Mouse (Mus musculus): ENCODE measurements around the gene Cyp4f13. TPM values are rescaled to one million over a fixed set of nuclear protein-coding genes. Genes with fewer than 3 reads are reported as not detected.
A peak's percentile ranks its signal among the peaks of the same experiment; 100 is the strongest.

Gene Cyp4f13
- total and polyA plus RNA-seq, 3 experiments: 11.9 to 18.6 (median 18.5) TPM

DNA sequence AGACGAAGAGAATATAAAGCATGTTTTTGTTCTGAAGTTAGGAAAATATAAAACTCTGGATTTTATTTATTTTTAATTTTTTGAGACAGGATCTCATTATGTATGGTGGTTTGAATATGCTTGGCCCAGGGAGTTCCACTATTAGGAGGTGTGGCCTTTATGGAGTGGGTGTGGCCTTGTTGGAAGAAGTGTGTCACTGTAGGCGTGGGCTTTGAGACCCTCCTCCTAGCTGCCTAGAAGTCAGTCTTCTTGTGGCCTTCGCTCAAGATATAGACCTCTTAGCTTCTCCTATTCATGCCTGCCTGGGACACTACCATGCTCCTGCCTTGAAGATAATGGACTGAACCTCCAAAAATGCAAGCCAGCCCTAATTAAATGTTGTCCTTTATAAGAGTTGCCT lies 2.9 kb upstream of the Cyp4f13 start:
- Histone ChIP-seq H3K9ac (ENCODE audit: insufficient read depth, low read depth) (no peak overlapping the region), H3K36me3 (replicated peaks in 1 of 2; ENCODE audit: control insufficient read depth in 1 of 2, insufficient read depth in 1 of 2, low read length in 1 of 2) (peaks cover 0 to 3% of the 10 kb centered on the region in 2 experiments), H3K4me2 (ENCODE audit: insufficient read depth, low read depth, poor library complexity, severe bottlenecking) (no peak overlapping the region), H3K9me3 (replicated peaks; ENCODE audit: low read length) (no peaks in the 10 kb centered on the region), H3K27me3 (replicated peaks) (no peaks in the 10 kb centered on the region), H3K4me3 (replicated peaks in 1 of 3; ENCODE audit: low read depth in 2 of 3, low read length in 2 of 3, poor library complexity in 1 of 3) (no peak overlapping the region), H3K4me1 (ENCODE audit: control insufficient read depth in 1 of 2, insufficient read depth in 2 of 2) (peaks cover 9 to 22% of the 10 kb centered on the region in 2 experiments), H3K27ac (ENCODE audit: insufficient read depth, low read depth) (no peak overlapping the region), H3K79me2 (replicated peaks; ENCODE audit: control insufficient read depth, extremely low read depth, insufficient read depth, poor library complexity, severe bottlenecking) (no peaks in the 10 kb centered on the region)
- in situ Hi-C loops (cut with MboI; ENCODE audit: low pct_ligation_motif_present, low pct_unique_long_range_greater_than_20kb, low sequenced_read_pairs): no loop called here
- DNase-seq (ENCODE audit: extremely low read depth): no peak
- dilution Hi-C loops (cut with MboI; ENCODE audit: extremely low pct_ligation_motif_present, extremely low pct_unique_long_range_greater_than_20kb, low sequenced_read_pairs): no loop called here
- TF ChIP-seq SMC3 (IDR thresholded peaks at IDR 0.05; ENCODE audit: low read depth, low read length): no peak
- TF ChIP-seq USF2 (conservative IDR thresholded peaks at IDR 0.05; ENCODE audit: low read depth, low read length): no peak
- TF ChIP-seq RAD21 (IDR thresholded peaks at IDR 0.05; ENCODE audit: low read depth, low read length): no peak
- TF ChIP-seq NELFE (IDR thresholded peaks at IDR 0.05; ENCODE audit: low read depth, low read length): no peak
- TF ChIP-seq KAT2A (IDR thresholded peaks at IDR 0.05; ENCODE audit: insufficient replicate concordance, low read length): no peak
- no peak for TF ChIP-seq ZNF384 (IDR thresholded peaks at IDR 0.05; ENCODE audit: low read depth, low read length)
- no peak for TF ChIP-seq ZC3H11A (IDR thresholded peaks at IDR 0.05; ENCODE audit: low read depth, low read length)
- no peak for TF ChIP-seq BHLHE40 (IDR thresholded peaks at IDR 0.05; ENCODE audit: low read depth, low read length)
- TF ChIP-seq HCFC1 (IDR thresholded peaks at IDR 0.05; ENCODE audit: low read depth, low read length): no peak
- TF ChIP-seq PAX5 (IDR thresholded peaks at IDR 0.05; ENCODE audit: low read length): no peak
- TF ChIP-seq JUN (IDR thresholded peaks at IDR 0.05; ENCODE audit: insufficient read depth, low read depth, low read length): no peak
- no peak for TF ChIP-seq MAZ (IDR thresholded peaks at IDR 0.05; ENCODE audit: low read depth, low read length)
- TF ChIP-seq ZKSCAN1 (IDR thresholded peaks at IDR 0.05; ENCODE audit: borderline replicate concordance, low read depth, low read length): no peak
- TF ChIP-seq CTCF (conservative IDR thresholded peaks at IDR 0.05 in 1 of 2, IDR thresholded peaks at IDR 0.05 in 1 of 2; ENCODE audit: low read depth in 2 of 2, low read length in 2 of 2): no peak
- no peak for TF ChIP-seq MYC (IDR thresholded peaks at IDR 0.05; ENCODE audit: low read depth, low read length)
- no peak for TF ChIP-seq MAX (IDR thresholded peaks at IDR 0.05; ENCODE audit: low read length)
- no peak for TF ChIP-seq CHD1 (IDR thresholded peaks at IDR 0.05; ENCODE audit: low read depth, low read length)
- no peak for TF ChIP-seq EP300 (IDR thresholded peaks at IDR 0.05; ENCODE audit: low read length)
- no peak for TF ChIP-seq POLR2AphosphoS2 (IDR thresholded peaks at IDR 0.05; ENCODE audit: low read depth, low read length)

DNA sequence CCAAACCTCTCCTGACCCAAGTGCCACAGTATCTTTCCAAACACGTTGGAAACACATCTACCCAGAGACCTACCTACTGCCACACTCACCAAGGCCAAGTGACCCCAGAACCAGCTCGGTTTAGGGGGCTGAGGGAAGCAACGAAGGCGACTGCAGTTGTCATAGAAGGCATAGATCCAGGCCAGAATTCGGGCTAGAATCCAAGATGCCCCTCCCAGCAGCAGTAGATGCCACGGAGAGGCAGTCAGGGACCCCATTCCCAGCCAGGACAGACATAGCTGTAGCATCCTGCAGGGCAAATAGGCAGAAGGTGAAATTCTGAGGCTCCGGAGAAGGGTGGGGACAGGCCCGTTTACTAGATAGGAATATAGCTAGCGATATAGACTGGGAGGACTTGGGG lies 486 bp downstream of the Cyp4f13 start:
- no peak for DNase-seq (ENCODE audit: extremely low read depth)
- peaks cover 0 to 14% of the 10 kb centered on the region in 2 experiments for H3K36me3 ChIP-seq (replicated peaks in 1 of 2; ENCODE audit: control insufficient read depth in 1 of 2, insufficient read depth in 1 of 2, low read length in 1 of 2)
- no peaks in the 10 kb centered on the region for H3K9me3 ChIP-seq (replicated peaks; ENCODE audit: low read length)
- peak overlapping the region; percentile 92 for H3K9ac ChIP-seq (ENCODE audit: insufficient read depth, low read depth)
- peak overlapping the region; percentile 78 to 98 (median 80) for H3K4me3 ChIP-seq (replicated peaks in 1 of 3; ENCODE audit: low read depth in 2 of 3, low read length in 2 of 3, poor library complexity in 1 of 3)
- no peaks in the 10 kb centered on the region for H3K79me2 ChIP-seq (replicated peaks; ENCODE audit: control insufficient read depth, extremely low read depth, insufficient read depth, poor library complexity, severe bottlenecking)
- in situ Hi-C loops (cut with MboI; ENCODE audit: low pct_ligation_motif_present, low pct_unique_long_range_greater_than_20kb, low sequenced_read_pairs) (loop anchor here (5.0 kb wide), 1 partner anchor 39 kb away; no protein-coding TSS in a partner anchor), dilution Hi-C loops (cut with MboI; ENCODE audit: extremely low pct_ligation_motif_present, extremely low pct_unique_long_range_greater_than_20kb, low sequenced_read_pairs) (no loop called here)
- peak overlapping the region; percentile 75 for H3K4me2 ChIP-seq (ENCODE audit: insufficient read depth, low read depth, poor library complexity, severe bottlenecking)
- TF ChIP-seq MAFK (IDR thresholded peaks at IDR 0.05; ENCODE audit: insufficient replicate concordance, low read length) (no peak), UBTF (IDR thresholded peaks at IDR 0.05; ENCODE audit: low read depth, low read length) (no peak), RCOR1 (conservative IDR thresholded peaks at IDR 0.05; ENCODE audit: low read depth, low read length) (no peak), ZNF384 (IDR thresholded peaks at IDR 0.05; ENCODE audit: low read depth, low read length) (no peak), E2F4 (IDR thresholded peaks at IDR 0.05; ENCODE audit: insufficient replicate concordance, low read depth, low read length) (no peak), USF2 (conservative IDR thresholded peaks at IDR 0.05; ENCODE audit: low read depth, low read length) (no peak), POLR2A (IDR thresholded peaks at IDR 0.05; ENCODE audit: low read depth, low read length) (no peak), CHD2 (IDR thresholded peaks at IDR 0.05; ENCODE audit: low read length) (no peak), EP300 (IDR thresholded peaks at IDR 0.05; ENCODE audit: low read length) (no peak), HCFC1 (IDR thresholded peaks at IDR 0.05; ENCODE audit: low read depth, low read length) (no peak), USF1 (IDR thresholded peaks at IDR 0.05; ENCODE audit: low read depth, low read length) (no peak), JUND (conservative IDR thresholded peaks at IDR 0.05; ENCODE audit: low read depth, low read length) (no peak), ZC3H11A (IDR thresholded peaks at IDR 0.05; ENCODE audit: low read depth, low read length) (no peak), PAX5 (IDR thresholded peaks at IDR 0.05; ENCODE audit: low read length) (no peak), CTCF (conservative IDR thresholded peaks at IDR 0.05 in 1 of 2, IDR thresholded peaks at IDR 0.05 in 1 of 2; ENCODE audit: low read depth in 2 of 2, low read length in 2 of 2) (no peak), TCF12 (IDR thresholded peaks at IDR 0.05; ENCODE audit: low read depth, low read length) (no peak), SIN3A (IDR thresholded peaks at IDR 0.05; ENCODE audit: low read length) (no peak), RAD21 (IDR thresholded peaks at IDR 0.05; ENCODE audit: low read depth, low read length) (no peak), TBP (conservative IDR thresholded peaks at IDR 0.05; ENCODE audit: low read depth, low read length) (no peak)
- peaks cover 9 to 22% of the 10 kb centered on the region in 2 experiments for H3K4me1 ChIP-seq (ENCODE audit: control insufficient read depth in 1 of 2, insufficient read depth in 2 of 2)
- no peak overlapping the region for H3K27ac ChIP-seq (ENCODE audit: insufficient read depth, low read depth)
- no peaks in the 10 kb centered on the region for H3K27me3 ChIP-seq (replicated peaks)

Measured in CH12.LX (cell line).